Mouse (Mus musculus) bone marrow, adult 2 months (tissue): ENCODE results near the gene Nrip1.

Experiments used
- CTCF ChIP-seq: fragments of 200-500 bp; IDR thresholded peaks from 2 replicates; pipeline ENCODE4 v1.5.1; 2011; ENCODE audit warnings: low read length, control low read depth; ENCODE audit not compliant: control insufficient read depth, insufficient read depth
- POLR2A ChIP-seq: fragments of 200-500 bp; IDR thresholded peaks from 2 replicates; pipeline ENCODE4 v1.6.1; 2011; ENCODE audit warnings: low read depth, mild to moderate bottlenecking, control low read depth, low read length, borderline replicate concordance; ENCODE audit not compliant: control insufficient read depth

DNA sequence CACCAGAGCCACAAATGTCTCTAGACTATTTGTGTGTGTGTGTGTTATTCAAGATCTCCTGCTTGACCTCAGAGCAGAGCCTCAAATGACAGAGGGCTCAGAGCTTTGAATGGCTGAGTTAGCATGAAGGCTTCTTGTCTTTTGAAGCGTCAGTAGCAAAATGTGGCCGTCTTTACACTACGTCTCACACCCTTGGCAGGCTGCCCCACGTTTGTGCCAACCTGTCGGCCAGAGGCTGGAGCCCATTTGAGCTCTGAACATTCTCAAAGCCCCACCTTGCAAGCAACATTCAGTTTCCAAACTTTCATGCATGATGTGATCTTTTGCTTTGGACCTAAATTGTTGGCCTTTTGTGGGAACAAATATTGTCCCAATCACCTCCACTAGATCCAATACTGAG, 40.9 kb upstream of the Nrip1 start:
- TF ChIP-seq CTCF, result no peak
- no peak for TF ChIP-seq POLR2A
